Mouse (Mus musculus): Measurements from ENCODE around the gene Shld2.
"Not testable (repeated sequence)": the region's sequence is repeated elsewhere in the genome, so short reads cannot be mapped to it uniquely, and the experiment has no call there.

Shld2 gene

GRCm38 (mm10) chr14:34281736-34282269, 28.5 kb downstream of the Shld2 start:
- in situ Hi-C loops (cut with MseI, MboI): no loop called here

GRCm38 (mm10) chr14:34280798-34281197, 29.5 kb downstream of the Shld2 start:
- in situ Hi-C loops (cut with MseI, MboI): no loop called here

- in situ Hi-C loops (cut with MseI, MboI): no loop called here
Observed at GRCm38 (mm10) chr14:34279726-34280125, 30.6 kb downstream of the Shld2 start.

- in situ Hi-C loops (cut with MseI, MboI): no loop called here
Observed at GRCm38 (mm10) chr14:34275225-34275624, 35.1 kb downstream of the Shld2 start.

GRCm38 (mm10) chr14:34274141-34274540, 36.2 kb downstream of the Shld2 start:
- in situ Hi-C loops (cut with MseI, MboI): no loop called here

- in situ Hi-C loops (cut with MseI, MboI): no loop called here
Observed at GRCm38 (mm10) chr14:34273280-34273679, 37.0 kb downstream of the Shld2 start.

GRCm38 (mm10) chr14:34268046-34268445, 42.2 kb downstream of the Shld2 start:
- in situ Hi-C loops (cut with MseI, MboI): no loop called here

GRCm38 (mm10) chr14:34258525-34258924, 51.8 kb downstream of the Shld2 start:
- in situ Hi-C loops (cut with MseI, MboI): not testable (repeated sequence)

- in situ Hi-C loops (cut with MseI, MboI): no loop called here
Observed at GRCm38 (mm10) chr14:34253261-34253660, 57.0 kb downstream of the Shld2 start.

GRCm38 (mm10) chr14:34252470-34253145, 57.7 kb downstream of the Shld2 start:
- in situ Hi-C loops (cut with MseI, MboI): no loop called here

GRCm38 (mm10) chr14:34240676-34241075, 69.6 kb downstream of the Shld2 start:
- in situ Hi-C loops (cut with MseI, MboI): no loop called here

- in situ Hi-C loops (cut with MseI, MboI): no loop called here
Observed at GRCm38 (mm10) chr14:34240263-34240662, 70.0 kb downstream of the Shld2 start.

GRCm38 (mm10) chr14:34234630-34235380, 75.5 kb downstream of the Shld2 start:
- in situ Hi-C loops (cut with MseI, MboI): loop anchor here (10.0 kb wide), 2 partner anchors 130 to 150 kb away; partner anchors contain the start of genes A630023A22Rik (in 1 of the 2) and Anxa8 (in 1 of the 2)

- in situ Hi-C loops (cut with MseI, MboI): loop anchor here (10.0 kb wide), 2 partner anchors 129 to 149 kb away; partner anchors contain the start of genes A630023A22Rik (in 1 of the 2) and Anxa8 (in 1 of the 2)
Observed at GRCm38 (mm10) chr14:34233846-34234245, 76.4 kb downstream of the Shld2 start.

- in situ Hi-C loops (cut with MseI, MboI): loop anchor here (10.0 kb wide), 2 partner anchors 128 to 148 kb away; partner anchors contain the start of genes A630023A22Rik (in 1 of the 2) and Anxa8 (in 1 of the 2)
Observed at GRCm38 (mm10) chr14:34232866-34233680, 77.2 kb downstream of the Shld2 start.

GRCm38 (mm10) chr14:34232340-34232739, 78.0 kb downstream of the Shld2 start:
- in situ Hi-C loops (cut with MseI, MboI): loop anchor here (10.0 kb wide), 2 partner anchors 128 to 148 kb away; partner anchors contain the start of genes A630023A22Rik (in 1 of the 2) and Anxa8 (in 1 of the 2)

- in situ Hi-C loops (cut with MseI, MboI): no loop called here
Observed at GRCm38 (mm10) chr14:34228830-34229506, 81.3 kb downstream of the Shld2 start.

GRCm38 (mm10) chr14:34227981-34228380, 82.3 kb downstream of the Shld2 start:
- in situ Hi-C loops (cut with MseI, MboI): no loop called here

- in situ Hi-C loops (cut with MseI, MboI): no loop called here
Observed at GRCm38 (mm10) chr14:34226566-34226965, 83.7 kb downstream of the Shld2 start.

- in situ Hi-C loops (cut with MseI, MboI): no loop called here
Observed at GRCm38 (mm10) chr14:34225986-34226385, 84.3 kb downstream of the Shld2 start.
